Mouse (Mus musculus) NIH3T3 (cell line): ENCODE results near the gene Rapgef3.

Source experiments
- DNase-seq: peaks from one replicate; pipeline ENCODE4 v3.0.0-alpha.2; 2012; ENCODE audit warnings: low read depth

Gene Rapgef3

GRCm38 (mm10) chr15:97720026-97720675, 47.6 kb downstream of the Rapgef3 start:
- no peak for DNase-seq

- DNase-seq, result no peak
These were observed 48.3 kb downstream of the Rapgef3 start for GRCm38 (mm10) chr15:97719494-97719893.

- DNase-seq, result no peak
These were observed 49.1 kb downstream of the Rapgef3 start for GRCm38 (mm10) chr15:97718535-97719155.

GRCm38 (mm10) chr15:97717861-97718534, 49.8 kb downstream of the Rapgef3 start:
- peak; percentile 77 for DNase-seq

GRCm38 (mm10) chr15:97716782-97717181, 51.0 kb downstream of the Rapgef3 start:
- DNase-seq, result no peak

- DNase-seq, result no peak
These were observed 52.0 kb downstream of the Rapgef3 start for GRCm38 (mm10) chr15:97715734-97716133.

- no peak for DNase-seq
These were observed 52.7 kb downstream of the Rapgef3 start for GRCm38 (mm10) chr15:97715083-97715482.

GRCm38 (mm10) chr15:97712546-97712945, 55.2 kb downstream of the Rapgef3 start:
- DNase-seq, result no peak

- DNase-seq, result no peak
These were observed 56.9 kb downstream of the Rapgef3 start for GRCm38 (mm10) chr15:97710906-97711305.

- DNase-seq, result peak; percentile 91
These were observed 62.3 kb downstream of the Rapgef3 start, which contains the start of gene Rpap3 for GRCm38 (mm10) chr15:97705211-97706050. Gene Rpap3, minus strand, starts transcription at chr15:97705825.

GRCm38 (mm10) chr15:97696616-97697015, 71.2 kb downstream of the Rapgef3 start:
- no peak for DNase-seq
